Mouse (Mus musculus): Measurements from ENCODE around the gene Tnp2.

Gene Tnp2

DNA sequence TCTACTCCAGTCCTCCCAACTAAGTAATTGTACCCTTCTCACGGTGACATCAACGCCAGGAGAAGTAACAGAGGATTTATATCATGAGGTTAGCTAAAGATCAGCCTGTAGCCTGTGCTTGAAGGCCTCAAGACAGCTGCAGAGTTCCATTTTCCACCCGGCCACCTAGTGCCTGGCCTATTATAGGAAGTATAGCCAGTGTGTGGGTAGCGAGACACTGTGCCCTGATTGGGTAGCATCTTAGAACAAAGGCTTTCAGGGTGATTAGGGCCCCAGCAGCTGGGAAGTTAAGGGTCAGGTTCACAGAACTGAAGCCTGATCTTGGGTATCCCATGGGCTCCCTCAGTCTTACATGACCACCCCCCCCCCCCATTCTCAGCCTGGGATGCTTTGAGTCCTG lies 406 bp upstream of the Tnp2 start:
- no peak for DNase-seq (ENCODE audit: low read depth)

DNA sequence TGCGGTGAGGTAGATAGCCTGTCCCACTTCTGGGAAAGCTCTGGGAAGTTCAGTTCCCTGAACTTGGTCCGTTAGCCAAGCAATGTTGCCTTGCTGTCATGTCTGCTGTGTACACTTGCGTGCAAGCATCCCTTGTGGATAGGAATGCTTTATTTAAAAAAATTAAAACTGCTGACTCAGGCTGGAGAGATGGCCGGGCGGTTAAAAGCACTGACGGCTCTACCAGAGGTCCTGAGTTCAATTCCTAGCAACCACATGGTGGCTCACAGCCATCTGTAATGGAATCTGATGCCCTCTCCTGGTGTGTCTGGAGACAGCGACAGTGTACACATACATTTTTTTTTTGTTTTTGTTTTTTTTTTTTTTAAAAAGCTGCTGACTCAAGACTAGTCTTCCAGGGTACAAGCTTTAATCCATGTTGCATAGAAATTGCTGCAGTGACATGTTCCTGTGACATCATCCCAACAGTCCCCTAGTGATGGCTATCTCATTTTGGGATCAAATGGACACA lies 857 bp downstream of the Tnp2 start:
- peak; percentile 41 for DNase-seq (ENCODE audit: low read depth)

DNA sequence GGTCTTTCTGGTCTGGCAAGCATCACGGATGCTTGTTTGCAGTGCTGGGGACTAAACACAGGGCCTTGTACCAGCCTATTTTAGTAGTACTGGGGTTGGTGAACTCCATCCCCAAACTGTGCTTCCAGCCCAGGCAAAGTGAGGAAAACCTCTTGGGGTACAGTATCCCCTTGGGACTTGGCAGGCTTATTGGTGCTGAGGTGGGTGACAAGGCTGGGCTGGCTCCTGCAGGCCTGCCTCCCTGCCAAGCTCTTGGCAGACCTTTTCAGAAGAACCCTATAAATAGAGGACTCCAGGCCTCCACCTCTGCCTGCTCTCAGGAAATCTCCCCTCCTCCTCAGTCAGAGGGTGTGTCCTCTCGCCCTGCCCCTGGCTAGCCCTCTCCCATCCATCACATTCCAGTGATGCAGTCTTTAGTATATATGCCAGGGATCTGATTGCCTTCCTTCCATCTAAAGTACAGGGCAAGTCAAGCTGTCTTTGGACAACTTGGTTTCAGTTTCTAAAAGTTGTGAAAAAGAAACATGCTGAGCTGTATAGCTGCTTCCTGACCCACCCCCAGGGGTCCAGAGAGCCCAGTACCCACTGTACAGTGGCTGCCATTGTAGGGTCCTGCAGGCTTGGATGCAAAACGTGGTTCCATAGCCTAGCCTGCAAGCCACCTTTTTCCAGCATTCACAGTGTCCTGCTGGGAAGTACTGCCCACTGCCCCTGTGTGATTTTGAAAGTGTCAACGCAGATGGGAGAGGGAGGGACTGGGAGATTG lies 1.5 kb downstream of the Tnp2 start:
- peak; percentile 79 for DNase-seq (ENCODE audit: low read depth)

DNA sequence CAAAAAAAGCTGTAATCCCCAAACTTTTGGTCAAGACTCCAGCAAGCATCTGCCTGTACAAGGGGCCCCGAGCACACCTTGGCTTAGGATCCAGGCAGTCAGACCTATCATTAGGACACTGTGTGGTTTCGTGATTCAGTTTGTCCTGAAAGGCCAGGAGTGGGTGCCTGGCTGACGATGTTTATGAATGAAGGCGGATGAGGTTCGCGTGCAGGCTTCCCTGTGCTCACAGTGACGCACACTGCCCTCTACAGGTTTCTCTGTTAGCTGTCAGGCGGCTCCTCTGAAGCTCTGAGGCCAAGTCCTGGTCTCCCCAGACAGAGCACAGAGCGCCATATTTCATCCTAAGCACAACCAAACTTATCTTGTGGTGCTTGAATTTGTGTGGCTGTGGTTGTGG lies 2.2 kb downstream of the Tnp2 start:
- peak; percentile 97 for DNase-seq (ENCODE audit: low read depth)

DNA sequence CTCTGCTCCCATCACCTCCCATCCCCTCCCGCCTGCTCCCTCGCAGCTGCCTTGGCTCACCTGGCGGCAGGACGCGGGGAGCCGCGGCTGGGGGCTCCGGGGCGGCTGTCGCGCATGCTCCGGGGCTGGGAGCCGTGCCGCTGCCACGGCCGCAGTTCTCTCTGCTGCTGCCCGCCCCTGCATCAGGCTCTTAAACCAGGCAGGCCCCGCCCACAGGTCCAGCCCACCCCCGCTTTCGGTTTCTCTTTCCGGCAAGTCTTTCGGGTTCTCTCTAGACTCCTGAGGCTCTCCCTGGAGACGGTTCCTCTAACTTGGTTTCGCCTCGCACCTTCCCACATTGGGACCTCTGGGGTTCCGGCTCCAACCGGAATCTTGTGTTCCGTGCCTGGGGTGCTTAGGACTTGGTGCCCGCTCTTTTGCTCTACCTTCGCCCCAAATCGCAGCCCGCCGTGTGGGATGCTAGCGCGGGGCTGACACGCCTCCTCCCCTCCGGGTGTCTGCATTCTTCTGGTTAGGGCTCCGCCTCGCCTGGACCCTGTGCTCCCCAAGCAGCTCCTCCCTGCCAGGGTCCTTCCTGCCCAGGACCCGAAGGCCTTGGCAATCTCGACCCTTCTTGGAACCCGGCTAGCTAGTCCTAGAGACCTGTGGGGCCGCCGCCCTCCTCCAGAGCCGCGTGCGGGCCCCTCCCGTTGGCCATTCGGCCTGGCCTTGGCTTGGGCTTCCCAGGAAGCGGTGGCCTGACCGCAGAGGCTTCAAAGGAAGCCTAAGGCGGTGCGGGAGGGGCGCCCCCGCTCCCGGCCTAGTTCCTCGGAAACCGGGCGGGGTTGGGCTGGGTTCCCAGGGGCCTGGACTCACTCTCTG lies 2.9 kb downstream of the Tnp2 start, which contains the start of gene Socs1:
TSS of gene Socs1 (minus strand) at position 166 of the 861 bp plus-strand sequence.
- peak; percentile 98 for DNase-seq (ENCODE audit: low read depth)

DNA sequence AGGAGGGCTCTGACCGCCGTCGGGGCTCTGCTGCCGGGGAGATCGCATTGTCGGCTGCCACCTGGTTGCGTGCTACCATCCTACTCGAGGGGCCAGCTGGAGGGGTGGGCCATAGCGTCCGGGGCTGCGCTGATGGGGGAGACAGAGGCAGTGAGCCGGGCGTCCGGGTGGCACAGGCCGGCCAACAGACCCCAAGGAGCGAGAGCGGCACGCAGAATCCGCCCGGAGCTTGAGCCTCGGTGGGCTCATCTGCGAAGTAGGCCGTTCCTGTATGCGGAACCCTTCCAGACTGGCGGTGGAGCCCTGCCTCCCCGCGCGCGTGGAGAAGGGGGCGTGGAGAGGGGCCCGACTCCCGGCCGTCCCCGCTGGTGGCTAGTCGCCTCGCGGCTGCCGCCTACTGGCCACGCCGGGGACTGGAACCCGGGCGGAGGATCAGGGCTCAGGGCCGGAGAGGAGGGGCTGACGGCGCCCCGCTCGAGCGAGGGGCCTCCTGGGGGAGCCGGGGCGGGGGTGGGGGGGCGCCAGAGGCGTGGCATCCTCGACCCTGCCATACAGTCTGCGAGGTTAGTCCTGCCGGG lies 3.6 kb downstream of the Tnp2 start:
- peak; percentile 98 for DNase-seq (ENCODE audit: low read depth)

DNA sequence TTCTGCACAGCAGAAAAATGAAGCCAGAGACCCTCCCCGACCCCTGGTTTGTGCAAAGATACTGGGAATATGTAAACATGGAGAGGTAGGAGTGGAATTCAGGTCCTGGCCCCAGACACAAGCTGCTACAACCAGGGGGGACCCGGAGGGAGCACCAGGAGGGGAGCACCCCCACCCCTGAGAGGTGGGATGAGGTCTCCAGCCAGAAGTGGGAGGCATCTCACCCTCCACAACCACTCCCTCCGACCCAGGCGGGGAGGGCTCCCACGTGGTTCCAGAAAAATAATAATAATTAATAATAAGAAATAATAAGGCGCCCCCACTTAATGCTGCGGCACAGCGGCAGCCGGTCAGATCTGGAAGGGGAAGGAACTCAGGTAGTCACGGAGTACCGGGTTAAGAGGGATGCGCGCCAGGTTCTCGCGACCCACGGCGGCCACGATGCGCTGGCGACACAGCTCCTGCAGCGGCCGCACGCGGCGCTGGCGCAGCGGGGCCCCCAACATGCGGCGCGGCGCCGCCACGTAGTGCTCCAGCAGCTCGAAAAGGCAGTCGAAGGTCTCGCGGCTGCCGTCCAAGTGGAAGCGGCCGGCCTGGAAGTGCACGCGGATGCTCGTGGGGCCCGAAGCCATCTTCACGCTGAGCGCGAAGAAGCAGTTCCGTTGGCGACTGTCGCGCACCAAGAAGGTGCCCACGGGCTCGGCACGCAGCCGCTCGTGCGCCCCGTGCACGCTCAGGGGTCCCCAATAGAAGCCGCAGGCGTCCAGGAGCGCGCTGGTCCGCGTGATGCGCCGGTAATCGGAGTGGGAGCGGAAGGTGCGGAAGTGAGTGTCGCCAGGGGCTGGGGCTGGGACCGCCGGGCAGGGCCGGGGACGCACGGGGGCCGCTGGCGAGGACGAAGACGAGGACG lies 4.3 kb downstream of the Tnp2 start:
- DNase-seq (ENCODE audit: low read depth) = peak; percentile 70

DNA sequence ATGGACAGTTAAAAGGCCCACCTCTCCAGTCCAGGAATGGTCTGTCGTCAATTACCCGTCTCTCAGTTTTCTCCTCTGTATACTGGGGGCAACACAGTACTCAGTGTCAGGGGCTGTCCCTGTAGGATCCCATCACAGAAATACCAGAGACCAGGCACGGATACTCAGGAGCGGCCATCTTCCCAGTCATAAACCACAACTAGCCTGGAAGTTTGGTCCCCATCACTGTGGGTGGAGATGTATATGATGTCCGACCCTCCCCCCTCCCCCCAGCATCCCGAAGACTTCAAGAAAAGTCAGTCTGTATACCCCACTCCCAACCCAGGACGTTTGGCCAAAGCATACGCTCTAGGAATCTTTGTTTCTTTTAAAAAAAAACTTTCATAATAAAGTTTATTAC lies 5.0 kb downstream of the Tnp2 start:
- peak; percentile 43 for DNase-seq (ENCODE audit: low read depth)

DNA sequence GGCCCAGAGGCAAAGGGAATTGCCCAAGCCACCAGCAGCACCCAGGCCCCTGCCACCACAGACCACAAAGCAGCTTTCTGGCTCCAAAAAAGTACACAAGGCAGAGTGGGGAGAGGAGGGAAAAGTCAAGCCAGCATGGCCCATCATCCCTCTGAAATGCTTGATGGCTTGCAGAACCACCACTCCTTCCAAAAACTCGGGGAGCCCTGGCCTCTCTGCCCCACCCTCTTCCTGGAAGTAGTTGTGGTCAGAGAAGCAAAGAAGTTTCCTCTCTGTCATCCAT lies 5.4 kb downstream of the Tnp2 start:
- DNase-seq (ENCODE audit: low read depth) = peak; percentile 70

DNA sequence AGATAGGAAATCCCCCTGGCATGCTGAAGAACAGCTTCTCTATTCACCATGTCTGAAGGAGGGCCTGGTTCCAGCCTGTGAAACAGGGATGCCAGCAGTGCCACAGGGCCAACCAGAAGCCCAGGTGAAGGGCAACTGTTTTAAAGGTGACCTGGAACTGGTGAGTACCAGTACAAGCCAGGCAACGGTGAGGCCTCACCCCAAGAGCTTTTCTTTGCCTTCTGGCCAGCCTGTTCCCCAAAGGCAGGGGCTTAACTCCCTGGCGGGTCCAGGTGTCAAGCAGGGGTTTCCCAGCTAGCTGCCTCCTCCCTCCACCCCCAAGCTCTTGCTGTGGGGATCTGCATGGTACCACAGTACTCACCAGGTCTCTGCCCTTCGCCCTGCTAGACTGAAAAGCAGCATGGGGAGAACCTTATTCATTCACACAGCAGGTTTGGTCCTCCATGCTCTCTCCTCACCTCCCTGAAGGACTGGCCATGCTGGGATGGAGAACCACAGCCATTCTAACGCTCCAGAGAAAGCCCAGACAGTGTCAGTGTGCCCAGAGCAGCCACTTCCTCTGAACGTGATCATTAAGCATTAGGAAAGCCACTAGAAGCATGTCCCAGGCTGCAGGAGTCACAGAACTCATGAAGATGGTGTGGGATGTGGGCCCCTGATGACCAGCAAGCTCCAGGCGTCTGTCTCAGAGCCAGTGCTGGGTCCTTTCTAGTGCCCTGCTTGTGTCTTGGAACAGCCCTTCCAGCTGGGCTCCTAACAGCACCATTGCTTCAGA lies 5.9 kb downstream of the Tnp2 start:
- DNase-seq (ENCODE audit: low read depth) = no peak

DNA sequence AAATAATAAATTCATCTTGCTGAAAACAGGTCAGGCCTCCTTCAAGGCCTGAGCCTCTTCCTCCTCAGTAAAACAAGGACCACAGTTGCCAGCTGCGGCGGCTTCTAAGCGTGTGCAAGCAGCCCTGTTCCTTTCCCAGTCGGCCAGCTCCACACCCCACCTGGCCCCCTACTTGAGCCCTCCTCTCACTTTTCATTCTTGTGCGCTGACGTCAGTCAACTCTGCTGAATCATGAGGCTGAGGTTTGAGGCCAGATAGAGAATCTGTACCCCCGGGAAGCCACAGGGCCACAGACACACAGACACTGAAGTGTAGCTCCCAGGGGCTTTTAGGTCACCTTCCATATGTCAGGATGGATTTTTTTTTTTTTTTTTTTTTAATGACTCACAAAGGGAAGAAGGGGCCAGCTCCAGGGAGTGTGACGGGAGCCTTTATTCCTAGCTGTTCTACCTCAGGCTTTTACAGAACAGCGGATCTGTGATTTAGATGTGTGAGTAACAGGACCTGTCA lies 6.5 kb downstream of the Tnp2 start:
- DNase-seq (ENCODE audit: low read depth) = peak; percentile 85

DNA sequence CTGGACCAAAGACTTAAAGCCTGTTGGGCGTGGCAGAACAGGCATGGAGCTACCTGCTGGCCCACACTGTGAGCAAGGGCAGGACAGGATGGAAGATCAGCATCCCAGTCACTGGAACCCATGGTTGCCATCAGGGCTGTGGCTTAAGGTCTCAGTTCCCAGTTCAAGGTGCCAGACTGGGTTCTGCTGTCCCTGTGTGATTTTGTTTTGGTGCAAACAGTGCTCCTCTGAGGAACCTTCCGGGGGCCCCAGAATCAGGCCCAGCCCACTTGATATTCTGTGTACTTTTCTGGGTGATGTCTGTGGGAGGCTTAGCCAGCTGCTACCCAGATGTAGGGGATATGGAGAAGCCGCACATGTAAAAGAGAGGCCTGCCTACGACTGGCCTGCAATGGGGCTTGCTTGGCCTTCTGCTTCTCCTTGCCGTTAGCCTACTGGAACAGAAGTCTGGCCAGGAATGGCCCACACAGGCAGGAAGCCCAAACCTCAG lies 7.8 kb downstream of the Tnp2 start:
- DNase-seq (ENCODE audit: low read depth) = no peak

DNA sequence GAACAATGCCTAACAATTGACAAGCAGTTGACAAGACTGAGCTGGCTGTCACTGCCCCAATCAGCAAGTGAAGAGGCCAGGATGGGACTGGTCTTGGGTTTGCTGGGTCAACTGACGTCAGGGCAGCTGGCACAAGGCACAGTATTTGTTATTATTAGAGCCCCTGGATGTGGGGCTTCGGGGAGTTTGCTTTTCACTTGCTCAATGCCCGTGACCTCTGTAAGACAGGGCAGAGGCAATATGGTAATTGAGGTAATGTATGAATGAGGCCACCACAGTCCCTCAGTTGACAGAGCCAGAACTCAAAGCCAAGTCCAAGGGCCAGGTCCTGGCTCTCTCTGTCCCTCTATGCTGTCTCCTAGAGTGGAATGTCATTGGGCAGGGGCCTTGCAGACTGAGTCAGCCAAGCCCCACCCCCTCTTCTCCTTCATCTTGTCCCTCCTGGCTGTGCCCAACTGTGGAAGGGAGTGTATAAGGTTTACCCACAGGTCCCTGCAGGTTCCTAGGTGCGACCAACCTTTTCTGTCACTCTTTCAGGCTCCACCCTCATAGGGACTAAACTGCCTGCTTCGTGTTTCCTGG lies 10.8 kb downstream of the Tnp2 start:
- DNase-seq (ENCODE audit: low read depth) = no peak

DNA sequence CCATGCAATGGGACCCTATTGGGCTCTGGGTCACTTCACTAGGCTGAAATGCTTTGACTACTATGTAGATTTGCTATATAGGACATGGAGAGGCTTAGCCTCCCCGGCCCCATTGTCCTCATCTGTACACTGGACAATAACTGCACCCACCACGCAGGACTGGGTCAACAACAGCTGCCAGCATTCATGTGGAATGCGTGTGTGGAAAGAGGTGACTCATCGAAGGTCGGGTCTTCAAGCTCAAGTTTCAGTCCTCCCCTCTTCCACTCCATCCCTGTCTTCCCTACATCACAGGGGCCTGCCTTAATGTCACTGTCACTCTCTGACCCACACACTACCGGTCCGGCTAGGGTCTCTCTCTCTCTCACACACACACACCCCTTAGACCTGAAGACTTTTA lies 12.1 kb downstream of the Tnp2 start:
- DNase-seq (ENCODE audit: low read depth) = peak; percentile 89

DNA sequence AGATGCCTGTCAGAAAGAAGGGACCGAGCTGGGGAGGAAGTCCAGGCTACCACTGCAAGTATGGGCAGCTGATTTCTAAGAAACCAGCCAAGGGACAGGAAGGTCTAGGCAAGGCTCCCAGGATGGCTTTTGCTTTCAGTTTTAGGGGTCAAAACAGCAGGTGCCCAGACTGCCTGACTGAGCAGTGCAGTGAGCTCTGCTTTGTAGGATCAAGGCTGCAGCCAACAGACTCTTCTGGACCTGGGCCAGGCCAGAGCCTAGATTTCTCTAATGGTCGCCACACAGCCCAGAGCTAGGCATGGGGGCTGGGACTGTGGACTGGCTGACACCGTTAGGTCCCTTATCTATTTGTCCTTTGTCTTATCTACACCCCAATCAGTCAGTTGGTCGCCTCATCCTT lies 13.7 kb downstream of the Tnp2 start:
- DNase-seq (ENCODE audit: low read depth) = no peak

DNA sequence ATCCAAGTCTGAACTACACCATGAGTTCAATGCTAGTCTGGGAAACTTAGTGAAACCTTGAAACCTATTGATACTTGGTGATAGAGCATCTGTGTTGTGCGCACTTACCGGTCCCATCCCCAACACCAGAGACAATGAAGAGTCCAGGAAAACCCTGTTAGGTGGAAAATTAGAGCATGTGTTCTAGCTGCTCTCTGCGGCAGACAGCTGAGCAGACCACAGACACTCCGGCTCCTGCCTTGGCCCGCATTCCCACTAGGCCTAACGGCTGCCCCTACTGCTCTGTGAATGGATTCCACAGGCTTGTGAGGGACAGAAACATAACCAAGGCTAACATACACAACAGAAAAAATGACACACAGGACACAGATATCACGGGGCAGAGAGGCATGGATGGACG lies 14.9 kb downstream of the Tnp2 start:
- DNase-seq (ENCODE audit: low read depth) = no peak

DNA sequence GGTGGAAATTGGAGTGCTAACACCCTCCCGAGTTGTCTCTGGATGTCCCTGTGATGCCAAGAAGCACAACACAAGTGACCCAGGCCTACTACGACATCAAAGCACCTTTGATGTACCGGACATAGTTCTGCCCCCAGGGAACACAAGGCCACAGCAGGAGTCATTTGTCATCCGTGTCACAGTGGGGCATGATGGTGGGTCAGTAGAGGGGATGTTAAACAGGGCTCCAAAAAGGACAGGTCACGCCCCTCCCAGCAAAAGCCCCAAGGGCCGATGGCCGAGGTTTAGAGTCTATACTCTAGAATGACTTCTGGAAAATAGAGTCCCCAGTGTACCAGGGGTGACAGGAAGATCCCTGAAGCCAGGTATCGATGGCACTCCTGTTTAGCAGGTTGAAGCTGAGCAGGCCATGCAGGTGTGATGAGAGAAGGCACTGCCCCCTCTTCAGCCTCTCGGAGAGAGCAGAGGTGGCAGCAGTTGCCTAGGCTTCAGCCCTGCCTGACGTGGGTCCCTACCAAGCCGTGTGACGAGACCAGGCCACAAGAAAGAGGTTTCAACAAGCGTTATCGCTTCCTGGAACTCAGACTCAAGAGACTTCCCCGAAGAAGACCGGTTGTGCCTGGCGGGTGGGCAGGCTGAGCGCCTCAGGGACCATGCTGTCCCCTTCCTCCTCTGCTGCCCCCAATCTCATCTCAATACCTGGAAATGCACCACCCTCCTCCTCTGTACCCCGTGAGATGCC lies 16.5 kb downstream of the Tnp2 start:
- DNase-seq (ENCODE audit: low read depth) = no peak

DNA sequence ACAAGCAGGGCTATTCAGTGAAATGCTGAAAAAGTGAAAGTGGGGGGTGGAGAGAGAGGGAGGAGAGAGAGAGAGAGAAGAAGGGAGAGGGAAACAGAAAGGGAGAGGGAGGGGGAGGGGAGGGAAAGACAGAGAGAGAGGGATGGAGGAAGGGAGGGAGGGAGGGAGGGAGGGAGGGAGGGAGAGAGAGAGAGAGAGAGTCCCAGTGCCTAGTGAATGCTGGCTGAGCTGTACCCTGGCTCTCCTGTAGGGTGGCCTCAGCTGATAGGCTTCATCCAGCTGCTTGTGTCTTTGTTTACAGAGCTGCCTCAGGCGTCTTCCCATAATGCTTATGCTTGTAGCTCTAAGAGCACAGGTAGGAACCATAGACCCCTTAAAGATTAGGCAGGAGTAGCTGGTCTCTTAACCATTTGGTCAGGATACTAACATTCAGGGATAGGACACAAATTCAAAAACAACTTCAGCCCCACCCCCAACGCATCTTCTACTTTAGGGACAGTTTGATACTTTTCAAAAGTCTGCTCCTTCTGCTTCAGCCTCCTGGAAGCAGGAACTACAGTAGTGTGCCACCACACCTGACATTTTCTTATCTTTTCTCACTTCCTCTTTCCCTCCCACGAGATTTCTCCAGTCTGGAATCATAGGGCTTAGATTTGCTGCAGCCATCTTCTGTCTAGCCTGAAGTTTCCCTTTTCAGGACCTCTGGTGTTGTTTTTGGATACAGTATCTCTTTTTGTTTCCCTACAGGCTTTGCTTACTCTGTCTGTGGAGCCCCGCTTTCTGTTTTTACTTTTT lies 17.7 kb downstream of the Tnp2 start:
- DNase-seq (ENCODE audit: low read depth) = peak; percentile 61

DNA sequence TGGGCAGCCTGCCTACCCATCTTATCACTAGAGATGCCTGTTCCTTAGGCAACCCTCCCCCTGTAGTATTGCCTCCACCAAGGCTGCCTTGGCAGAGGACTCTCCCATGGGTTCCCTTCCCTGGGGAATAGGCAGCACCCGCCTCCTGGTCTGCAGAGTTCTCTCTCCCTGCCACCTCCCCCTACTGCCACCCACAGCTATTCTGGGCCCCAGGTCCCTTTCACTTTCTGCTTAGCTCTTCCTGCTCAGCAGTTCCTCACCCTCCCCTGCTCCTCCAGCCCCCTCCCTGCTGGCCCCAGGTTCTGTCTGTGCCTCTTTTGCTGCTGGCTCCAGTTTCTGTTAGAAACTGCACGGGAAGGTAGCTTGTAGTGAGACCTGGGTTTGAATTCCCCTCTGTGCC lies 18.8 kb downstream of the Tnp2 start:
- DNase-seq (ENCODE audit: low read depth) = no peak

All from NIH3T3 (cell line).